Mouse (Mus musculus): ENCODE data around the gene Mrpl51.

DNA sequence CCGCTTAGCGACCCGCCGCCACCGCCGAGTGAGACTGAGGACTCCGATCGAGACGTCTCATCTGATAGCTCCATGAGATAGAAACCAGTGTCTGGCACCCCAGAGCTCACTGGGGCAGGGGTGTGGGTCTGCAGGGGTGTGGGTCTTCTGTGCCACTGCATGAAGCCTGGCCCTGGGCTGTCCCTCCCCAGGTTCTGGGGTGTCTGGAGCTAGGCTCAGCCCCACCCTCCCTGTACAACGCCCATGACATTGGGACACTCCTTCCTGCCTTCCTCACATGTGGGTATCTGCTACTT is 31.1 kb upstream of the Mrpl51 start:
- TF ChIP-seq CTCF (IDR thresholded peaks at IDR 0.05): no peak
- TF ChIP-seq POLR2A (IDR thresholded peaks at IDR 0.05; ENCODE audit: insufficient read depth, low read depth, low read length): no peak
- TF ChIP-seq EP300 (IDR thresholded peaks at IDR 0.05; ENCODE audit: insufficient read depth, low read depth, low read length): no peak
